Mouse (Mus musculus) lung, embryonic 16.5 days (tissue): ENCODE results near the gene Gadd45b. TPM values are rescaled to one million over a fixed set of nuclear protein-coding genes. Genes with fewer than 3 reads are reported as not detected.
A peak's percentile ranks its signal among the peaks of the same experiment; 100 is the strongest.

ENCODE experiments used
- ATAC-seq: fragments of 200-750 bp; cut with Nextera tagmentation; 2 replicates; pipeline ENCODE4 v1.8.0; 2017; ENCODE audit warnings: low read depth, mild to moderate bottlenecking, moderate library complexity
- H3K27ac ChIP-seq: fragments of 300-500 bp; sonication (generic); 2 replicates; pipeline ENCODE4 v1.5.1; 2014; ENCODE audit warnings: mild to moderate bottlenecking, control low read depth, low read length
- H3K27me3 ChIP-seq: fragments of 300-500 bp; sonication (generic); 2 replicates; pipeline ENCODE4 v1.6.1; 2014; ENCODE audit warnings: low read depth, low read length, mixed read lengths; ENCODE audit not compliant: control insufficient read depth, insufficient read depth
- H3K36me3 ChIP-seq: fragments of 300-500 bp; sonication (generic); 2 replicates; pipeline ENCODE4 v1.6.1; 2014; ENCODE audit warnings: low read length; ENCODE audit not compliant: control insufficient read depth, insufficient read depth
- H3K4me1 ChIP-seq: fragments of 300-500 bp; sonication (generic); replicated peaks from 2 replicates; pipeline ENCODE4 v1.6.1; 2014; ENCODE audit warnings: low read length, mixed read lengths; ENCODE audit not compliant: control insufficient read depth, insufficient read depth
- H3K4me2 ChIP-seq: fragments of 300-500 bp; sonication (generic); 2 replicates; pipeline ENCODE4 v1.6.1; 2014; ENCODE audit warnings: low read depth, low read length, control low read depth
- H3K4me3 ChIP-seq: fragments of 300-500 bp; sonication (generic); 2 replicates; pipeline ENCODE4 v1.5.1; 2014; ENCODE audit warnings: mild to moderate bottlenecking, low read length, control low read depth
- H3K9ac ChIP-seq: fragments of 300-500 bp; sonication (generic); 2 replicates; pipeline ENCODE4 v1.6.1; 2014; ENCODE audit warnings: low read length, control low read depth
- H3K9me3 ChIP-seq: fragments of 300-500 bp; sonication (generic); 2 replicates; pipeline ENCODE4 v1.6.1; 2016; ENCODE audit warnings: low read length; ENCODE audit not compliant: control insufficient read depth
- WGBS: fragments of 180-500 bp; shearing (Covaris S2); extraction: QIAGEN DNeasy Blood & Tissue Kit; methylation state at CpG from one replicate; pipeline ENCODE4 v1.1.7; 2014; 5-methylcytosine and 5-hydroxymethylcytosine counted together
- polyA plus RNA-seq: library from polyadenylated mRNA; unstranded; fragments of >200 nt; fragmentation: Nextera tagmentation; extraction: Ambion mirVana; gene quantifications from 2 replicates; pipeline ENCODE4 v1.2.1, GENCODE M21; 2015

Gene Gadd45b
- polyA plus RNA-seq, 1 experiment from 2014 or later, result 57.3 TPM

DNA sequence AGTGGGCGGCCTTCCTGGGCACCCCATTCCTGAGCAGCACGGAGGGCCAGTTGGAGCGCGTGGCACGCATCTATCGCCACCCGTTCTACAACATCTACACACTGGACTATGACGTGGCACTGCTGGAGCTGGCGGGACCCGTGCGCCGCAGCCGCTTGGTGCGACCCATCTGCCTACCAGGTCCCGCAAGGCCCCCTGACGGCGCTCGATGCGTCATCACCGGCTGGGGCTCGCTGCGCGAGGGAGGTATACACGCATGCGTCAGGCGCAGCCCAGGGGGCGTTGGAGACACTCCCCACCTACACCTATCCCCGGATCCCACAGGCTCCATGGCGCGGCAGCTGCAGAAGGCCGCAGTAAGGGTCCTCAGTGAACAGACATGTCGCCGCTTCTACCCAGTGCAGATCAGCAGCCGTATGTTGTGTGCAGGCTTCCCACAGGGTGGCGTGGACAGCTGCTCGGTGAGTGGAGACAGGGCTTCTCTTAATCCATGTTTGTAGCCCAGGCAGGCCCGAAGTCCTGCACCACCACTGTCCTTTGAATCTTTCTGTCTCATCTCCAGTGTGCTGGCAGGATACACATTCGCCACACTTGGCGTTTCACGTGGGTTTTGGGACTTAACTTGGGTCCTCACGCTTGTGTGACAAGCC, 31.9 kb upstream of the Gadd45b start:
- Histone ChIP-seq H3K9ac (peak overlapping the region; percentile 34; the same call in 1 of the 2 replicates), H3K4me3 (no peak overlapping the region)

DNA sequence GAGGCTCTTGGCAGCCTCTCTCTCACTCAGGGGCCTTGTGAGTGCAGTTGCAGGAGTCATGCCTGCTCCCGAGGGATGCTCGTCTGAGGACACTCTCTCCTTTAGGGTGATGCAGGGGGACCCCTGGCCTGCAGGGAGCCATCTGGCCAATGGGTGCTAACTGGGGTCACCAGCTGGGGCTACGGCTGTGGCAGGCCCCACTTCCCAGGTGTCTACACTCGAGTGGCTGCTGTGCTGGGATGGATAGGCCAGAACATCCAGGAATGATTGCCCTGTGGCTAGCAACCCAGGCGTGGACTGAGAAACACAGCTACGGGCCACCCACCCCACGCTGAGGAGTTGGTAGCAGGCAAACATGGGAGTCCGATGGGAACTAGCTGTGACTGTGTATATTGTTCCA, 30.8 kb upstream of the Gadd45b start:
- no peak for ATAC-seq
- 79% methylated on average over 8 of the region's 8 CpGs for WGBS
- H3K36me3 ChIP-seq, result peaks cover 11% of the 10 kb centered on the region
- H3K27me3 ChIP-seq, result no peaks in the 10 kb centered on the region
- no peaks in the 10 kb centered on the region for H3K9me3 ChIP-seq
- no peak overlapping the region for H3K27ac ChIP-seq
- no peak overlapping the region for H3K4me2 ChIP-seq
- H3K9ac ChIP-seq, result no peak overlapping the region
- H3K4me3 ChIP-seq, result no peak overlapping the region
- peaks cover 8% of the 10 kb centered on the region for H3K4me1 ChIP-seq

More for the DNA sequence above, 31.9 kb upstream of the Gadd45b start:
- H3K27ac ChIP-seq, result no peak overlapping the region
- no peak overlapping the region for H3K4me2 ChIP-seq
- H3K9me3 ChIP-seq, result no peaks in the 10 kb centered on the region
- 33% methylated on average over 41 of the region's 41 CpGs for WGBS
- peaks cover 8% of the 10 kb centered on the region for H3K4me1 ChIP-seq
- H3K27me3 ChIP-seq, result no peaks in the 10 kb centered on the region
- H3K36me3 ChIP-seq, result peaks cover 6% of the 10 kb centered on the region; the same call in 1 of the 2 replicates
- no peak for ATAC-seq

DNA sequence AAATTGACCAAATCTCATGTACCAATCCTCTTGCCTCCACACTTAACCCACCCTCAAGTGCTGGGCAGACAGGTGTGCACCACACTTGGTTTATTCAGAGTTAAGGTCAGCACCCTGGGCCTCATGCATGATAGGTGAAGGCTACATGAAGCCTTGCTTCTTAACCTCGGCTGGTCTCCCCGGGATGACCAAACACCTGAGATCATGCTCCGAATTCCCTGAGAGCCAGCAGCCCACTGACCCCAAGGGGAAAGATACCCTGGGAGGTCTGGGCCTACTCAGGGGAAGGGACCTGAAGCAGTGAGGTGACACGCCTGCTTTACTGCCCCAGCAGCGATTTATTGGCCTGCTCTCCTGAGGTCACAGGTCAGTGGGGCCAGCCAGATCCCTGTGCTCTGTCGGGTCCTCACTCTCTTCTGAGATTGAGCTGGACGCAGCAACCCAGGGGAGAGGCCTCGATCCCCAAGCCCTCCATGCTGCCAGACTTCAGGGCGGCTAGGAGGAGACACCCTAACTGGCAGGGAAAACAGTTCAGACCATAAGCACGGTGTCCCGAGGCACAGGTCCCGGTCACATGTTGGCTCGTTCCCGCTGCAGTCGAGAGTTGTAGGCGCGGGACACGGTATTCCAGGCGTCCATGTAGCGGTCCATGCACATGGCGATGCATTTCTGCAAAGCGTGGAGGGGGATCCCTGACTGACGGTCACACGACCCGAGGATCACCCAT, 30.1 kb upstream of the Gadd45b start:
- Histone ChIP-seq H3K9ac (peak overlapping the region; percentile 86), H3K4me3 (peak overlapping the region; percentile 93), H3K9me3 (no peaks in the 10 kb centered on the region), H3K27ac (no peak overlapping the region; the same call in 1 of the 2 replicates), H3K4me2 (peak overlapping the region; percentile 92), H3K4me1 (peaks cover 8% of the 10 kb centered on the region), H3K27me3 (no peaks in the 10 kb centered on the region), H3K36me3 (peaks cover 16% of the 10 kb centered on the region)
- ATAC-seq, result no peak
- WGBS, result 12% methylated on average over 25 of the region's 25 CpGs

- peak within 1 kb of the TSS; percentile 93 for H3K4me3 ChIP-seq
Measured at GRCm38 (mm10) chr10:80900318-80901247, 29.3 kb upstream of the Gadd45b start, which contains the start of gene Timm13. TSS of gene Timm13 (minus strand) at chr10:80900969.

DNA sequence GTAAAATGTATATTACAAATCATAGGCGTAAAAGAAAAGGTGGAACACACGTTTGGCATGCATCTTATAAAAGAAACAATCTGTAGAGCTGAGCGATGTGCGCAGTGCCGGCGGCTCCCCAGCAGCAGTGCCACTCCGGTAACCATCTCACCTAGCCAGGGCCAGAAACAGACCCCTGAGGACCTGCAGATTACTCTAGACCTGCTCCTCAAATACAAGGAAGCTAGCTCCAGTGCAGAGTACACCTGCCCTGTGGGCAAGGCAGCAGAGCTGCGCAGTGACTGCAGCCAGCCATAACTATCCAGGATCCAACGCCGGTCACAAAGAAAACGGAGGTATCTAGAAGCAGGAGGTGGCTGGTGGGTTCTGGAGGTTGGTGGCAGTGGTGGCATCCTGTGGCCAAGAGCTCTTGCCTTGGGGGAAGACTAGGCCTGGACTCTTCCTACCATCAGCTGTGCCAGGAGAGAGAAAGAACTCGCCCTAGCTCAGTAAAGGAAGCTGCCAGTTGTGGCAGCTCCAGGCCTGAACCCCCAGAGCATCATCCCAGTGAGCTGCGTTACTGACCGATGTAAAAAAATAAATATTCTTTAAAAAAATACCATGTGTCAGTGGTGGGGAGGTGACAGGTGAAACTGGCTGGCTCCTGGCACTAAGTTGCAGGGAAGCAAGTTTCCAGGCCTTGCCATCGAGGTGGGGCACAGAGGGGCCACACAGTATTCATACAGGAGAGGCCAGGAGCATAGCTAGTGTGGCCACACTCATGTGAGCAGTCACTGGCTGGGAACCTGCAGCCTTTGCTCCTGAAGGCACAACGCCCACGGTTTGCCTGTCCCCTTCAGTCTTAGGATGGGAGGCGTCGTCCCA, 28.2 kb upstream of the Gadd45b start:
- Histone ChIP-seq H3K27me3 (no peaks in the 10 kb centered on the region), H3K9ac (peak overlapping the region; percentile 48), H3K4me1 (peaks cover 8% of the 10 kb centered on the region), H3K27ac (peak overlapping the region; percentile 59), H3K4me2 (peak overlapping the region; percentile 49), H3K9me3 (no peaks in the 10 kb centered on the region), H3K36me3 (peaks cover 20% of the 10 kb centered on the region), H3K4me3 (no peak overlapping the region)
- ATAC-seq, result no peak
- WGBS, result 84% methylated on average over 19 of the region's 19 CpGs

More at GRCm38 (mm10) chr10:80900318-80901247, 29.3 kb upstream of the Gadd45b start, which contains the start of gene Timm13:
- H3K9ac ChIP-seq, result peak within 1 kb of the TSS; percentile 86
- H3K27me3 ChIP-seq, result no peaks in the 10 kb centered on the region
- no peaks in the 10 kb centered on the region for H3K9me3 ChIP-seq
- H3K36me3 ChIP-seq, result peaks cover 20% of the 10 kb centered on the region
- H3K4me2 ChIP-seq, result peak within 1 kb of the TSS; percentile 92
- under 1% methylated on average over 72 of the region's 72 CpGs for WGBS
- peak within 1 kb of the TSS; percentile 79 for H3K27ac ChIP-seq
- ATAC-seq, result peak; percentile 97
- peaks cover 8% of the 10 kb centered on the region for H3K4me1 ChIP-seq

GRCm38 (mm10) chr10:80902273-80902940, 27.5 kb upstream of the Gadd45b start:
- ATAC-seq, result no peak
- H3K9me3 ChIP-seq, result no peaks in the 10 kb centered on the region
- no peak overlapping the region for H3K9ac ChIP-seq
- H3K4me2 ChIP-seq, result no peak overlapping the region
- H3K4me1 ChIP-seq, result peaks cover 8% of the 10 kb centered on the region
- peaks cover 24% of the 10 kb centered on the region for H3K36me3 ChIP-seq
- H3K4me3 ChIP-seq, result no peak overlapping the region
- H3K27me3 ChIP-seq, result no peaks in the 10 kb centered on the region
- 87% methylated on average over 9 of the region's 9 CpGs for WGBS
- H3K27ac ChIP-seq, result no peak overlapping the region

- H3K4me2 ChIP-seq, result no peak overlapping the region
- H3K36me3 ChIP-seq, result peaks cover 27% of the 10 kb centered on the region
- WGBS, result 91% methylated on average over 10 of the region's 10 CpGs
Measured at GRCm38 (mm10) chr10:80903282-80903681, 26.6 kb upstream of the Gadd45b start.

More at GRCm38 (mm10) chr10:80903282-80903681, 26.6 kb upstream of the Gadd45b start:
- Histone ChIP-seq H3K27ac (no peak overlapping the region), H3K27me3 (no peaks in the 10 kb centered on the region), H3K4me1 (peaks cover 8% of the 10 kb centered on the region), H3K9ac (no peak overlapping the region), H3K4me3 (no peak overlapping the region), H3K9me3 (no peaks in the 10 kb centered on the region)
- no peak for ATAC-seq
